Mouse (Mus musculus) forebrain, embryonic 13.5 days (tissue): Measurements from ENCODE around the gene Atp6v0d1. TPM values are rescaled to one million over a fixed set of nuclear protein-coding genes. Genes with fewer than 3 reads are reported as not detected.
A peak's percentile ranks its signal among the peaks of the same experiment; 100 is the strongest.
"Not testable (repeated sequence)": the region's sequence is repeated elsewhere in the genome, so short reads cannot be mapped to it uniquely, and the experiment has no call there.

Experiments used
- ATAC-seq: fragments of 200-750 bp; cut with Nextera tagmentation; 2 replicates; pipeline ENCODE4 v1.8.0; 2017
- H3K27ac ChIP-seq: fragments of 300-500 bp; sonication (generic); 2 replicates; pipeline ENCODE4 v1.5.1; 2015; ENCODE audit warnings: inconsistent platforms, mild to moderate bottlenecking, moderate library complexity
- H3K27me3 ChIP-seq: fragments of 300-500 bp; sonication (generic); 2 replicates; pipeline ENCODE4 v1.6.1; 2015; ENCODE audit warnings: mild to moderate bottlenecking, inconsistent platforms
- H3K36me3 ChIP-seq: fragments of 300-500 bp; sonication (generic); 2 replicates; pipeline ENCODE4 v1.6.1; 2015; ENCODE audit warnings: mild to moderate bottlenecking, inconsistent platforms; ENCODE audit not compliant: poor library complexity, severe bottlenecking
- H3K4me1 ChIP-seq: fragments of 300-500 bp; sonication (generic); 2 replicates; pipeline ENCODE4 v1.6.1; 2015; ENCODE audit warnings: inconsistent platforms
- H3K4me2 ChIP-seq: fragments of 300-500 bp; sonication (generic); 2 replicates; pipeline ENCODE4 v1.6.1; 2015; ENCODE audit warnings: inconsistent platforms, mild to moderate bottlenecking, moderate library complexity
- H3K4me3 ChIP-seq: fragments of 300-500 bp; sonication (generic); 2 replicates; pipeline ENCODE4 v1.5.1; 2015; ENCODE audit warnings: mild to moderate bottlenecking, inconsistent platforms
- H3K9ac ChIP-seq: fragments of 300-500 bp; sonication (generic); 2 replicates; pipeline ENCODE4 v1.6.1; 2015; ENCODE audit warnings: mild to moderate bottlenecking, inconsistent platforms
- H3K9me3 ChIP-seq: fragments of 300-500 bp; sonication (generic); replicated peaks from 2 replicates; pipeline ENCODE4 v1.6.1; 2016; ENCODE audit warnings: inconsistent platforms
- WGBS: fragments of 180-500 bp; shearing (Covaris S2); methylation state at CpG from one replicate; pipeline ENCODE4 v1.1.7; 2015; 5-methylcytosine and 5-hydroxymethylcytosine counted together
- polyA plus RNA-seq: library from polyadenylated mRNA; unstranded; fragments of >200 nt; fragmentation: Nextera tagmentation; extraction: Ambion mirVana; gene quantifications from 2 replicates; pipeline ENCODE4 v1.2.1, GENCODE M21; 2015

Atp6v0d1 gene
- polyA plus RNA-seq, 1 experiment from 2014 or later, result 136 TPM

DNA sequence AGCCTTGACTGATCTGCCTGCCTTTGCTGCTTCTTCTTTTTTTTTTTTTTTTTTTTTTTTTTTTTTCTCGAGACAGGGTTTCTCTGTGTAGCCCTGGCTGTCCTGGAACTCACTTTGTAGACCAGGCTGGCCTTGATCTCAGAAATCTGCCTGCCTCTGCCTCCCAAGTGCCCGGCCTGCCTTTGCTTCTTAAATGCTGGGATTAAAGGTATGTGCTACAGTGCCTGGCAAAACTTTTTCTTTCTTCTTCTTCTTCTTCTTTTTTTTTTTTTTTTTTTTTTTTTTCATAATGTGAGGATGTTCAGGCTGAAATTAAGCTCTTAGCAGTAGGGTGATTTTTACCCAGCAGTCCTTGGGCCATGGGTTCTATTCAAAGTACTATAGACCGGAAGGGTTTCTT lies 36.7 kb upstream of the Atp6v0d1 start:
- 89% methylated on average over 3 of the region's 3 CpGs for WGBS
- H3K4me1 ChIP-seq, result peaks cover 20% of the 10 kb centered on the region
- not testable (repeated sequence) for ATAC-seq, H3K27ac ChIP-seq, H3K4me2 ChIP-seq, H3K36me3 ChIP-seq, H3K27me3 ChIP-seq, H3K9ac ChIP-seq, H3K9me3 ChIP-seq, H3K4me3 ChIP-seq

DNA sequence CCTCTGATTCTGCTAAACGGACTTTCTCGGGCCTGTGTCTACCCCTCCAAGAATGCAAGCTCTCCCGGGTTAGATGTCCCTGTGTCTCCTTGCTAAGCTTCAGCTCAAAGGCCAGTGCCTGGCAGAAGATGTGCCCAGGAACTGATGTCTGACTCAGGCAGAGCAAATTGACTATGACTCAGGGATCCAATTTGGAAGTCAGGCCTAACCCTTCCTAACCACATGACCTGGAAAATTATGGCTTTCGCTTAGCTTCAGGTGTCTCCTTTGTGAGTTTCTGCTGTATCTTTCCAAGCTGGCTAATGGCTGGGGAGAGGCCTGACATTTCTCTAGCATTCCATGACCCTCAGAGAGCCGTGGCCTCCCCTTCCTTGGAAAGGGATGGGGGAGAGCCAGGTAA lies 35.5 kb upstream of the Atp6v0d1 start:
- 72% methylated on average over 5 of the region's 5 CpGs for WGBS
- H3K4me1 ChIP-seq, result peaks cover 8% of the 10 kb centered on the region
- H3K9me3 ChIP-seq, result no peaks in the 10 kb centered on the region
- ATAC-seq, result no peak
- no peak overlapping the region for H3K27ac ChIP-seq
- no peaks in the 10 kb centered on the region for H3K36me3 ChIP-seq
- H3K9ac ChIP-seq, result no peak overlapping the region
- no peak overlapping the region for H3K4me2 ChIP-seq
- peaks cover 7% of the 10 kb centered on the region; the same call in 1 of the 2 replicates for H3K27me3 ChIP-seq
- no peak overlapping the region for H3K4me3 ChIP-seq

DNA sequence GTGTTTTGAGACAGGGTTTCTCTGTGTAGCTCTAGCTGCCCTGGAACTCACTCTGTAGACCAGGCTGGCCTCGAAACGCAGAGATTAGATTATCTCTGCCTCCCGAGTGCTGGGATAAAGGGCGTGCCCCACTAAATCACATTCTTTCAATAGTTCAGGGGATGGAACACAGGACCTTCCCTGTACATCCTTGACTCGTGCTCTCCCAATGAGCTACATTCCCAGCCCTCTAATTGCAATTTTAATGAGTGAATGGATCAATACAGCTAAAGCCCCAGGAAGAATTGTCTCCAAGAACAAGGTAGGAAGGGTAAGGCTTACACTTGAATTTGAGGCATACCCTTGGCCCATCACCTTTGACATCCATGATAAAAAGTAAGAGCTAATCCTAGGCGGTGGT lies 32.9 kb upstream of the Atp6v0d1 start:
- Histone ChIP-seq H3K36me3 (no peaks in the 10 kb centered on the region), H3K4me3 (no peak overlapping the region), H3K4me1 (no peaks in the 10 kb centered on the region), H3K9ac (no peak overlapping the region), H3K27me3 (peaks cover 7% of the 10 kb centered on the region; the same call in 1 of the 2 replicates), H3K9me3 (no peaks in the 10 kb centered on the region), H3K4me2 (no peak overlapping the region), H3K27ac (no peak overlapping the region)
- no peak for ATAC-seq
- WGBS, result 79% methylated on average over 6 of the region's 6 CpGs

DNA sequence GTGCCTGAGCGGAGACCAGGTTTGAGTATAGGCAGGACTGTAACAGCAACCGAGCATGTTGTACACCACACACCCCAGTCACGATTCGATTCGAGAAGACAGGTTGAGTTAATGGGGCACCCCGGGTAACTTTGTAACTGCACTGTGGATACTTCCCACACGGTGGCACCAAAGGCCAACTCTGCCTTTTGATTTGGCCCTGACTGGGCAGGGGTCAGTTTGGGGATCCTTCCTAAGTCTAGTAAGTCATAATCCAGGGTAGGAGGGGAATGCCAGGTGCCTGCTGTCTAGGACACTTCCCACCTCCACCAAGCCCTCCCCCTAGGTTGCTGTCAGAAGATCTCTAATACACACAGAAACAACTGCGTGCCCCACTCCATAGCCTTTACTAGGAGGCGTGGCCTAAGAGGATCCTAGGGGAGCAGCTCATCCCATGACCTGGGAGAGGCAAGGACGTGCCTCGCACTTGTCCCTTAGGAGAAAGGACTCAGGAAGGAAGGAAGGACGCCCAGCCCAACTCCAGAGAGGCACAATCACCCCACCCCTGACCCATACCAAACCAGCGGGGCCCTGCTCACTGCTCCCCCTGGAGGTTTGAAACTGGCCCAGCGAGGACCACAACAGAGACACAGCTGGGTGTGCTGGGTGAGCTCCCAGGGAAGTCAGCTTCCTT lies 30.7 kb upstream of the Atp6v0d1 start:
- peak; percentile 38; the same call in 1 of the 2 replicates for ATAC-seq
- Histone ChIP-seq H3K4me2 (peak overlapping the region; percentile 6; the same call in 1 of the 2 replicates), H3K27me3 (no peaks in the 10 kb centered on the region), H3K9me3 (no peaks in the 10 kb centered on the region), H3K27ac (no peak overlapping the region), H3K4me1 (no peaks in the 10 kb centered on the region), H3K4me3 (no peak overlapping the region), H3K9ac (no peak overlapping the region), H3K36me3 (no peaks in the 10 kb centered on the region)
- WGBS, result 6% methylated on average over 14 of the region's 14 CpGs

DNA sequence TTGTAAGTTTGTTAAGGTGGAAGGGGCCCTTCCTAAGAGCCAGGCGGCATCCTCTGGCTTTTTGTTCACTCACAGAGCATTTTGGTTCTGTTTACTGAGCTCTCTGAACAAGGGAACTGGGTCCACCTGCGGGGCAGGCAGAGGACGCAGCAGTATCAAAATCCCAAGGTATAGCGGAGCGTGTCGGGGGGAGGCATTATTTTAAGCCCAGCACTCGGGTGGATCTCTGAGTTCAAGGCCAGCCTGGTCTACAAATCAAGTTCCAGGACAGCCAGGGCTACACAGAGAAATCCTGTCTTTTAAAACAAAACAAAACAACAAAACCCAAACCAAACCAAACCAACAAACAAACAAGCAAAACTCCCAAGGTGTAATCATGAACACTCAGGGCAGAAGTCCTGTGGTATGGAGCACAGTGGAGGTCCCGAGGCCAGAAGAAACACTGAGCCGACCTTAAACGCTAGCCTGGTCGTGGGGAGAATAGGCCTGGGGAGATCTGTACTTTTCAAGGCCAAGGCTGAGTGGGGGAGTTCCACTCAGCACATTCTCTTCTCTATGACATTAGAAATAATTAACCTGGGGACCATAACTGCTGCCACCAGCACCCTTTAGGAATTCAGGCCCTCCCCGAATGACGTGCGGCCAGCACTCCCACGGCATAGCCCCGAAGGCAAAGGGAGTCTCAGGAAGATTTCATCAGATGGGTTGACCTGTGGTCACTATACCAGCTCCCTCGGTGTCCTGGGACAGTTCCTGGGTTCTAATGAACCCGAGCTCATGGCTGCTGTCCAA lies 28.8 kb upstream of the Atp6v0d1 start:
- Histone ChIP-seq H3K4me1 (no peaks in the 10 kb centered on the region), H3K9me3 (no peaks in the 10 kb centered on the region), H3K4me3 (no peak overlapping the region), H3K36me3 (no peaks in the 10 kb centered on the region), H3K9ac (no peak overlapping the region), H3K4me2 (no peak overlapping the region), H3K27me3 (no peaks in the 10 kb centered on the region), H3K27ac (no peak overlapping the region)
- ATAC-seq, result no peak
- whole genome bisulfite sequencing, result 77% methylated on average over 18 of the region's 18 CpGs

DNA sequence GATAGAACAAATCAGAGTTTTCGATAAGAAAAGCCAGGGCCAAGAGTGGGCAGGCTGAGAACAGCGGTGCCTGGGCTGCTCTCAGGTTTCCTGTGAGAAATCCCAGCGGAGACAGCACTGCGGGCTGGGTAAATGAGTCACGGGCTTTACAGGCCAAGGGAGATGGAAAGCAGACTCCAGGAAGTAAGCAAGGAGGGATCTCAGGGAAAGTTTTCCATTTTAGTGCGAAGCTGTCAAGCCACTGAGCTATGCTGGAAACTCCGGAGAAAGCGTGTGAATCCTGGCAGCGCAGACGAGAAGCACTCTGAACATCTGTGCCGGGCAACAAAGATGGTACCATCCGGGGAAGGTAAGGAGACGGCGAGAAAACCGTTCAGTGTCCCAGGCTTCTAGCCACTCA lies 28.0 kb upstream of the Atp6v0d1 start:
- H3K4me1 ChIP-seq, result no peaks in the 10 kb centered on the region
- 0 out of 2 replicates have a peak overlapping the region, but pooled peaks have one; percentile 50 for H3K9ac ChIP-seq
- H3K4me2 ChIP-seq, result no peak overlapping the region
- H3K9me3 ChIP-seq, result no peaks in the 10 kb centered on the region
- H3K36me3 ChIP-seq, result no peaks in the 10 kb centered on the region
- 33% methylated on average over 15 of the region's 15 CpGs for WGBS
- H3K4me3 ChIP-seq, result no peak overlapping the region
- no peak for ATAC-seq
- H3K27ac ChIP-seq, result no peak overlapping the region
- H3K27me3 ChIP-seq, result no peaks in the 10 kb centered on the region

DNA sequence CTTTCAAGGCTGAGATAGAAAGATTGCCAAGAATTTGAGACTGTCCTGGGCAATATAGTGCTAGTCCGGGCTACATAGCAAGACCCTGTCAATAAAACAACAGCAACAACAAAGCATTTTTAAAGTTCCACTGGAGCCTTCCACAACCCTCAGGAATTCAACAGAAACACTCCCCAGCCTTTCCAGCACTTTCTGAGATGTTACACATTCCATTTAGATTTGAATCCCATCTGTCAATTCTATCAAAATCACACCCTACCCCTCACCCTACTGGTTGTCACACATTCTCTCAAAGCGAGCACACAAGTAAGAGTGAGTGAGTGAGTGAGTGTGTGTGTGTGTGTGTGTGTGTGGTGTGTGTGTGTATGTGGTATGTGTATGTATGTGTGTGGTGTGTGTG lies 26.6 kb upstream of the Atp6v0d1 start:
- Histone ChIP-seq H3K36me3 (no peaks in the 10 kb centered on the region), H3K9me3 (no peaks in the 10 kb centered on the region), H3K27ac (no peak overlapping the region), H3K4me1 (no peaks in the 10 kb centered on the region), H3K4me2 (no peak overlapping the region), H3K9ac (no peak overlapping the region), H3K27me3 (no peaks in the 10 kb centered on the region), H3K4me3 (no peak overlapping the region)
- WGBS, result 90% methylated on average over 2 of the region's 2 CpGs
- ATAC-seq, result no peak

DNA sequence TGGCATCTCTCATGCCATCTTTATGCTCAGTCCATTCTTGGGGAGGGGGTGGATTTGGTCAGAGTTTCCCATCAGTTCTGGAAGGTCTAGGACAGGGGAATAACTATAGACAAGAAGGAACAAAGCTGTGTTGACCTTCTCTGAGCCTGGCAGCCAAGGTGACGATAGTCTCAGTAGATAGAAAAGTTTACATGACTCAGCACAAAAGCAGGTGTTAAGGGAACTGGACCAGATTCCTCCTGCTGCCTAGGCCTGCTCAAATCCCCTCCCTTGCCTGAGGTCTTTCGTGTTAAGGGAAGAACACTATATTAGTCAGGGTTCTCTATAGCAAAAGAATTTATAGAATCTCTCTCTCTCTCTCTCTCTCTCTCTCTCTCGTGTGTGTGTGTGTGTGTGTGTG lies 13.9 kb upstream of the Atp6v0d1 start:
- no peak overlapping the region for H3K27ac ChIP-seq
- no peak overlapping the region for H3K4me2 ChIP-seq
- H3K27me3 ChIP-seq, result no peaks in the 10 kb centered on the region
- no peaks in the 10 kb centered on the region for H3K9me3 ChIP-seq
- no peaks in the 10 kb centered on the region for H3K4me1 ChIP-seq
- 65% methylated on average over 3 of the region's 3 CpGs for WGBS
- no peak overlapping the region for H3K9ac ChIP-seq
- H3K36me3 ChIP-seq, result no peaks in the 10 kb centered on the region
- H3K4me3 ChIP-seq, result no peak overlapping the region
- no peak for ATAC-seq

DNA sequence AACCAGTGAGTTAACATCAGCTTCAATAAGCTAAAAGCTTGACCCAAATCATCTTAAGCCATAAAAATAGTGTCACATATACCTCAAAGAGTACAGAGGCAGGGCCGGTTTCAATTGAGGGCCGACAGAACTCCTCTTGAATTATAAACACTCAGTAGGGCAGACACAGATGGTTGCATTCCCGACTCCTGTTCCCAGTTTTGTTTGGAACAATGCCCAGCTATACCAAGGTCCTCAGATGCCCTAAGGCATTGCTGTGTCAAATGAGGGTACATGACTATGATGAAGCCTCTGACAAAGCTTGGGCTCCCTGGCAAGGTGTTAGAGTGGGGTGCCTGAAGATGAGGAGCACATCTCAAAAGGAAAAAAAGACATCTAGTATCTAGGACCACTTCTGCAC lies 9.7 kb upstream of the Atp6v0d1 start:
- Histone ChIP-seq H3K27me3 (no peaks in the 10 kb centered on the region), H3K4me3 (no peak overlapping the region), H3K4me1 (no peaks in the 10 kb centered on the region), H3K36me3 (no peaks in the 10 kb centered on the region), H3K9me3 (no peaks in the 10 kb centered on the region), H3K4me2 (no peak overlapping the region), H3K9ac (no peak overlapping the region), H3K27ac (no peak overlapping the region)
- WGBS, result 67% methylated on average over 3 of the region's 3 CpGs
- no peak for ATAC-seq

DNA sequence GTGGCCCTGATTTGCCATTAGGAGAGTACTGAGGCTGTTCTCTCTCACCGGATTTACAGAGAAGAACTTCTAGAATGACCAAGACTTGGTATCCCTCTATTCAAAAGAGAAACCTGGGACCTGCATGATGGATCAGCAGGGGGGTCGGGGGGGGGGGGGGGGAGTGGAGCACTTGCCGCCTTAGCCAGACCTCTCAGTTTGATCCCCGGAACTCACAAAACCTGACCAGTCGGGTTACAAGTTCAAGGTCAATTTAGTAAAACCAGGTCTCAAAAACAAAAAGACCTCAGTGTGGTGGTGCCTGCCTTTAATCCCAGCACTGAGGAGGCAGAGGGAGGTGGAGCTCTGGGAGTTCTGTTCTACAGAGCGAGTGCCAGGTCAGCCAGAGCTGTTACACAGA lies 8.9 kb upstream of the Atp6v0d1 start:
- no peak overlapping the region for H3K9ac ChIP-seq
- H3K27me3 ChIP-seq, result no peaks in the 10 kb centered on the region
- H3K27ac ChIP-seq, result no peak overlapping the region
- no peaks in the 10 kb centered on the region for H3K36me3 ChIP-seq
- no peaks in the 10 kb centered on the region for H3K4me1 ChIP-seq
- no peak for ATAC-seq
- WGBS, result 45% methylated on average over 6 of the region's 6 CpGs
- no peaks in the 10 kb centered on the region for H3K9me3 ChIP-seq
- H3K4me3 ChIP-seq, result no peak overlapping the region
- no peak overlapping the region for H3K4me2 ChIP-seq

DNA sequence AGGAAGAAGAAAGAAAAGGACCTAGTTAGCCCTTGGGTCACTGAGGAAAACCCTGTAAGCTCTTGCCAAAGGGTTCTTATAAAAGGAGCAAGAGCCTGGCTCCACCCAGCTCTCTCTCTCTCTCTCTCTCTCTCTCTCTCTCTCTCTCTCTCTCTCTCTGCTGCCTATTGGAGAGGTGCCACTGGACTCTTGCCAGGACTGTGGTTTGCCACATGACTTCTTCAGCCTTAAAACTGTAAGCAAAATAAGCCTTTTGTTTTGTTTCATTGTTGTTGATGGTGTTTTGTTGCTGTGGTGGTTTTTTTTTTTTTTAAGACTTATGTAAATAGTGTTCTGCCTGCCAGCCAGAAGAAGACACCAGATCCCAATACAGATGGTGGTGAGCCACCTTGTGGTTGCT lies 7.6 kb upstream of the Atp6v0d1 start:
- Histone ChIP-seq H3K9me3 (no peaks in the 10 kb centered on the region), H3K4me1 (no peaks in the 10 kb centered on the region), H3K4me3 (no peak overlapping the region), H3K27me3 (no peaks in the 10 kb centered on the region), H3K36me3 (no peaks in the 10 kb centered on the region), H3K27ac (no peak overlapping the region), H3K4me2 (no peak overlapping the region), H3K9ac (no peak overlapping the region)
- no peak for ATAC-seq

DNA sequence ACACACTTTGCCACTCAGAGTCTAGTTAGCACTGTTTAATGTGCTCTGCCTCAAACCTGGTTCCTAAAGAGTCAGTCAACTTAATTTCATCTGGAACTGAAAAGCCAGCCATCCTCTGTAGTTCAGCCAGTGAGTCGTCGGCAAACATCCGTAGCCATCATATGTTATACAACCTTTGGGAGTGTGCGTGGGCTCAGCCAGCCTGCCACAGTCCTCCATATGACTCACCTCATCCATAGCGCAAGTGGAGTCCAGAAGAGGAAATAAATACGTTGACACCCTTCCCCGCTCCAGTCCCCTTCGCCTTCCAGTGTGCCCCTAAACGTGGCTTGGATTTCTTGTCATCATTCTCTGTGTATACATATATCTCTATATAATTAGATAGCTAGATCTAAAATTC lies 6.0 kb upstream of the Atp6v0d1 start:
- Histone ChIP-seq H3K27me3 (no peaks in the 10 kb centered on the region; the same call in 1 of the 2 replicates), H3K4me3 (no peak overlapping the region), H3K9ac (no peak overlapping the region), H3K4me1 (peaks cover 7% of the 10 kb centered on the region), H3K9me3 (no peaks in the 10 kb centered on the region), H3K4me2 (no peak overlapping the region), H3K27ac (no peak overlapping the region), H3K36me3 (no peaks in the 10 kb centered on the region)
- ATAC-seq, result no peak
- WGBS, result 93% methylated on average over 9 of the region's 9 CpGs
